Mouse (Mus musculus) lung, embryonic 14.5 days (tissue): ENCODE data around the gene Krtap28-10. TPM values are rescaled to one million over a fixed set of nuclear protein-coding genes. Genes with fewer than 3 reads are reported as not detected.

ENCODE experiments used
- ATAC-seq: fragments of 200-750 bp; cut with Nextera tagmentation; 2 replicates; pipeline ENCODE4 v1.8.0; 2017; ENCODE audit warnings: mild to moderate bottlenecking, moderate TSS enrichment, moderate library complexity; ENCODE audit not compliant: insufficient read depth
- DNase-seq: peaks from one replicate; pipeline ENCODE4 v3.0.0-alpha.2; 2015
- H3K27ac ChIP-seq: fragments of 300-500 bp; sonication (generic); 2 replicates; pipeline ENCODE4 v1.5.1; 2014; ENCODE audit warnings: low read depth, mild to moderate bottlenecking, moderate library complexity
- H3K27me3 ChIP-seq: fragments of 300-500 bp; sonication (generic); 2 replicates; pipeline ENCODE4 v1.6.1; 2014; ENCODE audit warnings: low read length, control low read depth; ENCODE audit not compliant: insufficient read depth
- H3K36me3 ChIP-seq: fragments of 300-500 bp; sonication (generic); 2 replicates; pipeline ENCODE4 v1.6.1; 2014; ENCODE audit warnings: control low read depth; ENCODE audit not compliant: insufficient read depth
- H3K4me1 ChIP-seq: fragments of 300-500 bp; sonication (generic); 2 replicates; pipeline ENCODE4 v1.6.1; 2014; ENCODE audit warnings: antibody characterized with exemption, control low read depth; ENCODE audit not compliant: insufficient read depth
- H3K4me2 ChIP-seq: fragments of 300-500 bp; sonication (generic); 2 replicates; pipeline ENCODE4 v1.6.1; 2014; ENCODE audit warnings: mild to moderate bottlenecking
- H3K4me3 ChIP-seq: fragments of 300-500 bp; sonication (generic); 2 replicates; pipeline ENCODE4 v1.5.1; 2014; ENCODE audit warnings: low read depth, low read length
- H3K9ac ChIP-seq: fragments of 300-500 bp; sonication (generic); 2 replicates; pipeline ENCODE4 v1.6.1; 2014
- H3K9me3 ChIP-seq: fragments of 300-500 bp; sonication (generic); 2 replicates; pipeline ENCODE4 v1.6.1; 2016; ENCODE audit warnings: low read depth, low read length, control low read depth
- CTCF ChIP-seq: IDR thresholded peaks from 2 replicates; pipeline ENCODE4 v1.5.1; 2016; ENCODE audit warnings: antibody characterized with exemption, low read depth
- WGBS: fragments of 180-500 bp; shearing (Covaris S2); extraction: QIAGEN DNeasy Blood & Tissue Kit; methylation state at CpG from one replicate; pipeline ENCODE4 v1.1.7; 2014; 5-methylcytosine and 5-hydroxymethylcytosine counted together
- polyA plus RNA-seq: library from polyadenylated mRNA; unstranded; fragments of >200 nt; fragmentation: Nextera tagmentation; extraction: Ambion mirVana; gene quantifications from 2 replicates; pipeline ENCODE4 v1.2.1, GENCODE M21; 2014

The Krtap28-10 gene
- polyA plus RNA-seq, 1 experiment from 2014 or later: not detected

- Histone ChIP-seq H3K27ac (no peak within 1 kb of the TSS), H3K27me3 (no peaks in the 10 kb centered on the region), H3K4me1 (no peaks in the 10 kb centered on the region), H3K4me3 (peak within 1 kb of the TSS; percentile 48), H3K9me3 (no peaks in the 10 kb centered on the region), H3K9ac (peak within 1 kb of the TSS; percentile 59), H3K4me2 (peak within 1 kb of the TSS; percentile 73), H3K36me3 (no peaks in the 10 kb centered on the region)
- peak; percentile 97 for ATAC-seq
- WGBS: 1% methylated on average over 25 of the region's 25 CpGs
- DNase-seq: peak; percentile 80
- no peak for TF ChIP-seq CTCF
These were observed 4.1 kb downstream of the Krtap28-10 start, which contains the start of gene Slc19a3 for GRCm38 (mm10) chr1:83038109-83038672. Gene Slc19a3 (minus strand): TSS chr1:83038448.

DNA sequence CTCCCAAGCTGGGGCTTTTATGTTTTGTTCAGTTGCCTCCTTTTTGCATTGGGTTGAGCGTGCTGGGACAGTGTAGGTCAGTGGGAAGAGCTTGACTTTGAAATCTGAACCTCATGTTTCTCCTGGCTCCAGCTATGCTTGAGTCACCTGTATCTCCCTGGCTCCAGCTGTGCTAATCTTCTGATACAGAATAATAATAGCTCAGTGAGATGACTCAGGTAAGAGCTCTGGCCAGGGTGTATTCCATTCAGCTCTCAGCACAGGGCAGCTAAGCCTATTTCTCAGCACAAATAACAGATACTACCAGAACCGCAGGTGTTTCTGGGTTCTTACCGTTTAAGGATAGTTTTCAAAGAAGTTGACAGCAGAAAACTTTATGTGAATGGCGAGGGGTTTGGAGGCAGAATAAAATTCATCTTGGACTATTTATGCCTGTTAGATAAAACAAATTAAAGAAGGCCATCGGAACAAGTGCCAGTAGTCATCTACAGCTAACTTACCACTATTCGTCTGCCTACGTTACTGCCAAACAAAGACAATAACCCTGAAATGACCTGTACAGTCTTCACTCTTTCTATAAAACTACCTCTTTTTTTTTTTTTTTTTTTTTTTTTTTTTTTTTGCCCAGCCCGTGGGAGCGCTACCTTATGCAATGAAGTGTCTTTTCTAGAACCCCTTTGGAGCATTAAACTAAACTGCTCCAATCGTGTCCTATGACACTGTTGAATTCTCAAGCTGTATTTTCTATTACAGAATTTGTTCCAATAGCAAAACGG is 5.2 kb downstream of the Krtap28-10 start:
- peak overlapping the region; percentile 73; the same call in 1 of the 2 replicates for H3K4me2 ChIP-seq
- no peak for TF ChIP-seq CTCF
- H3K9me3 ChIP-seq: no peaks in the 10 kb centered on the region
- H3K4me1 ChIP-seq: no peaks in the 10 kb centered on the region
- ATAC-seq (no peak), DNase-seq (no peak)
- H3K36me3 ChIP-seq: no peaks in the 10 kb centered on the region
- H3K27ac ChIP-seq: no peak overlapping the region
- H3K9ac ChIP-seq: no peak overlapping the region
- no peak overlapping the region for H3K4me3 ChIP-seq
- 74% methylated on average over 11 of the region's 11 CpGs for WGBS
- no peaks in the 10 kb centered on the region for H3K27me3 ChIP-seq

- H3K9ac ChIP-seq: no peak overlapping the region
- H3K36me3 ChIP-seq: no peaks in the 10 kb centered on the region
- DNase-seq (no peak), ATAC-seq (no peak)
- WGBS: 59% methylated on average over 5 of the region's 5 CpGs
- no peaks in the 10 kb centered on the region for H3K27me3 ChIP-seq
- no peak overlapping the region for H3K4me3 ChIP-seq
- no peak for TF ChIP-seq CTCF
- no peak overlapping the region for H3K27ac ChIP-seq
- H3K4me2 ChIP-seq: no peak overlapping the region
- no peaks in the 10 kb centered on the region for H3K9me3 ChIP-seq
- no peaks in the 10 kb centered on the region for H3K4me1 ChIP-seq
These were observed 7.8 kb downstream of the Krtap28-10 start for GRCm38 (mm10) chr1:83034509-83034908.

DNA sequence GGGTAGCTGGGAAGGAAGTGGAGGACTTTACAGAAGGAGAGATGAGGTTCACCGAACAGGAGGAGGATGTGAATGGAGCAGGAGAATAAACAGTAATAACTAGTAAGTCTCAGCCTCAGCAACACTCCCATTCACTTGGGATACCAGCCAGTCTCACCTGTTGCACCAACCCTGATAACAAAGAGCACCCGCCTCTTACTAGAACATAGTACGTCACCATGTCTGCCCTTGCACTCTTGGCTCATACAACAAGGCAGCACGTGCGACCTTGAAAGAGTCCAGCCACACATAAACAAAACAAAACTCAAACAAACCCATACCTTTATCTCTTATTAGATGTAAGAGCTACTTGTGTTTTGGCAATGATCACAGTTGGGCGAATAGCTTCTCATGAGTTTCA is 9.8 kb downstream of the Krtap28-10 start:
- no peak for ATAC-seq
- Histone ChIP-seq H3K4me2 (no peak overlapping the region), H3K4me3 (no peak overlapping the region), H3K36me3 (no peaks in the 10 kb centered on the region), H3K9me3 (no peaks in the 10 kb centered on the region), H3K27ac (no peak overlapping the region), H3K4me1 (no peaks in the 10 kb centered on the region), H3K9ac (no peak overlapping the region), H3K27me3 (no peaks in the 10 kb centered on the region)
- no peak for DNase-seq
- TF ChIP-seq CTCF: no peak
- WGBS: 84% methylated on average over 6 of the region's 6 CpGs

- no peak for DNase-seq
- H3K9me3 ChIP-seq: no peaks in the 10 kb centered on the region
- no peaks in the 10 kb centered on the region for H3K27me3 ChIP-seq
- no peak for TF ChIP-seq CTCF
- ATAC-seq: no peak
- H3K36me3 ChIP-seq: no peaks in the 10 kb centered on the region
- whole genome bisulfite sequencing: 15% methylated on average over 1 of the region's 1 CpGs
- no peak overlapping the region for H3K27ac ChIP-seq
- H3K9ac ChIP-seq: no peak overlapping the region
- no peak overlapping the region for H3K4me3 ChIP-seq
- H3K4me1 ChIP-seq: no peaks in the 10 kb centered on the region
- H3K4me2 ChIP-seq: no peak overlapping the region
These were observed 10.3 kb downstream of the Krtap28-10 start for GRCm38 (mm10) chr1:83031950-83032349.

- H3K4me3 ChIP-seq: no peak overlapping the region
- no peaks in the 10 kb centered on the region for H3K27me3 ChIP-seq
- no peaks in the 10 kb centered on the region for H3K4me1 ChIP-seq
- DNase-seq (no peak), ATAC-seq (no peak)
- WGBS: 70% methylated on average over 1 of the region's 1 CpGs
- H3K4me2 ChIP-seq: no peak overlapping the region
- H3K36me3 ChIP-seq: no peaks in the 10 kb centered on the region
- H3K9ac ChIP-seq: no peak overlapping the region
- H3K27ac ChIP-seq: no peak overlapping the region
- TF ChIP-seq CTCF: no peak
- no peaks in the 10 kb centered on the region for H3K9me3 ChIP-seq
These were observed 25.7 kb downstream of the Krtap28-10 start for GRCm38 (mm10) chr1:83016556-83016955.

DNA sequence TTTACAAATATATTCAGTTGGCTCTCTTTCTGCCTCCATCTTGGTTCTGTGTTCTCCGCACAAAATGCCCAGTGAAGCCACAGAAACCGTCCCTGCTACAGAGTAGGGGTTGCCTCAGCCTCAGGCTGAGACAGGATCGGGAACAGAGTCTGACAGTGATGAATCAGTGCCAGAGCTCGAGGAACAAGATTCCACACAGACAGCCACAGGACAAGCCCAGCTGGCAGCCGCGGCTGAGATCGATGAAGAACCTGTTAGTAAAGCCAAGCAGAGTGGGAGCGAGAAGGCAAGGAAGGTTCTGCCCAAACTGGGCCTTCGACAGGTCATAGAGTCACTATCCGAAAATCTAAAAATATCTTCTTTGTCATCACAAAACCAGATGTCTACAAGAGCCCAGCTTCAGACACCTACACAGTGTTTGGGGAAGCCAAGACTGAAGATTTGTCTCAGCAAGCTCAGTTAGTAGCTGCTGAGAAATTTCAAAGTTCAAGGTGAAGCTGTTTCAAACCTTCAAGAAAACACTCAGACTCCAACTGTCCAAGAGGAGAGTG is 26.9 kb downstream of the Krtap28-10 start:
- 44% methylated on average over 10 of the region's 10 CpGs for WGBS

More for the DNA sequence above, 26.9 kb downstream of the Krtap28-10 start:
- DNase-seq (no peak), ATAC-seq (no peak)
- Histone ChIP-seq H3K9me3 (no peaks in the 10 kb centered on the region), H3K9ac (no peak overlapping the region), H3K4me3 (no peak overlapping the region), H3K27me3 (no peaks in the 10 kb centered on the region), H3K36me3 (no peaks in the 10 kb centered on the region), H3K4me1 (no peaks in the 10 kb centered on the region), H3K27ac (no peak overlapping the region), H3K4me2 (no peak overlapping the region)
- TF ChIP-seq CTCF: no peak
